Mouse (Mus musculus): ENCODE data around the gene Ciita. TPM values are rescaled to one million over a fixed set of nuclear protein-coding genes. Genes with fewer than 3 reads are reported as not detected.

Gene Ciita
- polyA plus RNA-seq, 1 experiment from 2014 or later = 0.18 TPM

DNA sequence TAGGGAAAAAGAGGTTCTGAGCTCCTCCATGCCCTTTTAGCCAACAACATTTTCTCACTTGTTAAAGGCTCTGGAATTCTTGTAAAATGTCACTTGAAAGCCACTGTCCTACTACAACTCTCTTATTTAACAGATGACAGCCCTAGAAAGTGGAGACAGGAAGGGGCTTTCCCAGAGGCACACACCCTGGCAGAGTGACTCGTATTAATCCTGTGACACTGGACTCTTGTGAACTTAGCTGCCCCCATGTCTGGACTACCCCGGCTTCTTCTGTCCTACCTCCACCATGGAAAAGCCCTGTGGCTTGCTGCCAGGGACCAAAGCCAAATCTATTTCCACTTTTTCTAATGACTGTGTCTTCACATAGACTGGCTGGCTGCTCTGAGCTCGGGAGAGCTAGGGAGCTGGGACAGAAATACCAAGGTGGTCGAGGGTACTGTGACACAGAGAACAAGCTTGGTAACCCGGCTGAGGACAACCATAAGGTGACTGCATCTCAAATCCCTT is 18.3 kb downstream of the Ciita start:
- H3K4me3 ChIP-seq (ENCODE audit: low read depth, low read length) = no peak overlapping the region
- no peak overlapping the region for H3K27ac ChIP-seq (ENCODE audit: low read length)
- WGBS (ENCODE audit: insufficient replicate concordance) = 42% methylated on average over 5 of the region's 5 CpGs

DNA sequence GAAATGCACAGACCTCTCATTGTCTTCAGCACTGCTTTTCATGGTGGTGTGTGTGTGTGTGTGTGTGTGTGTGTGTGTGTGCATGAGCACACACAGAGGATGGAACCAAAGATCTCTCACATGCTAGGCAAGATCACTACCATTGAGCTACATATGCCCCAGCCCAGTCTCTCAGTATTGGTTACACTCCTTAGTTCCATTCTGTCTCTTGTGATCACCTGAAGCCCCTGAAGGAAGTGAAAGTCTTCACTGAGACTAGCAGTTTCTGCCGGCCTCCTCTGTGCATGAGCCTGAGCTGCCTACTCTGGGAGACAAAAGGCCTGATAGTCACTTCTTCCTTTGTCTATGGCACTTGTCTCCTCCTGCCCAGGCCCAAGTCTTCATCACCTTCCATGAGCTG is 19.3 kb downstream of the Ciita start:
- no peaks in the 10 kb centered on the region for H3K9me3 ChIP-seq (replicated peaks; ENCODE audit: control insufficient read depth, low read length)
- H3K9ac ChIP-seq (ENCODE audit: low read depth, low read length) = no peak overlapping the region
- no peaks in the 10 kb centered on the region for H3K36me3 ChIP-seq (ENCODE audit: control insufficient read depth, insufficient read depth)
- H3K4me3 ChIP-seq (ENCODE audit: low read depth, low read length) = no peak overlapping the region
- no peaks in the 10 kb centered on the region for H3K4me1 ChIP-seq (ENCODE audit: control insufficient read depth, low read depth, low read length)
- H3K4me2 ChIP-seq (ENCODE audit: low read depth, low read length) = no peak overlapping the region
- no peaks in the 10 kb centered on the region; the same call in 1 of the 2 replicates for H3K27me3 ChIP-seq (ENCODE audit: control insufficient read depth, insufficient read depth, low read depth, low read length)
- no peak overlapping the region for H3K27ac ChIP-seq (ENCODE audit: low read length)
- no peak for ATAC-seq (ENCODE audit: low read depth)
- 52% methylated on average over 1 of the region's 1 CpGs for WGBS (ENCODE audit: insufficient replicate concordance)

More for the DNA sequence above, 18.3 kb downstream of the Ciita start:
- no peak for ATAC-seq (ENCODE audit: low read depth)
- no peak overlapping the region for H3K4me2 ChIP-seq (ENCODE audit: low read depth, low read length)
- H3K9ac ChIP-seq (ENCODE audit: low read depth, low read length) = no peak overlapping the region
- H3K27me3 ChIP-seq (ENCODE audit: control insufficient read depth, insufficient read depth, low read depth, low read length) = no peaks in the 10 kb centered on the region; the same call in 1 of the 2 replicates
- H3K4me1 ChIP-seq (ENCODE audit: control insufficient read depth, low read depth, low read length) = no peaks in the 10 kb centered on the region
- no peaks in the 10 kb centered on the region for H3K36me3 ChIP-seq (ENCODE audit: control insufficient read depth, insufficient read depth)
- H3K9me3 ChIP-seq (replicated peaks; ENCODE audit: control insufficient read depth, low read length) = no peaks in the 10 kb centered on the region

DNA sequence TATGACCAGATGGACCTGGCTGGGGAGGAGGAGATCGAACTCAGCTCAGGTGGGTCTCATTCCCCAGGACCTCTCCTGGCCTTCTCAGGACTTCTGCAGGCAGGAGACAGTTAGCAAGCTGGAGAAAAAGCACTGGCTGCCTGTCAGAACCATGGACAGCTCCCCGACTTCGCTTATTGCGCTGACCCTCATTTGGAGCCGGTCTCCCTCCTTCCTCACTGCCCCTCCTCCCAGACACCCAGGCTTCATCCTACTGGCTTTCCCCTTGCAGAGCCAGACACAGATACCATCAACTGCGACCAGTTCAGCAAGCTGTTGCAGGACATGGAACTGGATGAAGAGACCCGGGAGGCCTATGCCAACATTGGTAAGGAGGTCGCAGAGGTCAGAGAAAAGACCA is 22.0 kb downstream of the Ciita start:
- Histone ChIP-seq H3K27me3 (ENCODE audit: control insufficient read depth, insufficient read depth, low read depth, low read length) (no peaks in the 10 kb centered on the region; the same call in 1 of the 2 replicates), H3K9me3 (replicated peaks; ENCODE audit: control insufficient read depth, low read length) (no peaks in the 10 kb centered on the region), H3K9ac (ENCODE audit: low read depth, low read length) (no peak overlapping the region), H3K36me3 (ENCODE audit: control insufficient read depth, insufficient read depth) (no peaks in the 10 kb centered on the region), H3K27ac (ENCODE audit: low read length) (no peak overlapping the region), H3K4me3 (ENCODE audit: low read depth, low read length) (no peak overlapping the region), H3K4me2 (ENCODE audit: low read depth, low read length) (no peak overlapping the region), H3K4me1 (ENCODE audit: control insufficient read depth, low read depth, low read length) (no peaks in the 10 kb centered on the region)
- 8% methylated on average over 8 of the region's 8 CpGs for WGBS (ENCODE audit: insufficient replicate concordance)
- ATAC-seq (ENCODE audit: low read depth) = no peak

DNA sequence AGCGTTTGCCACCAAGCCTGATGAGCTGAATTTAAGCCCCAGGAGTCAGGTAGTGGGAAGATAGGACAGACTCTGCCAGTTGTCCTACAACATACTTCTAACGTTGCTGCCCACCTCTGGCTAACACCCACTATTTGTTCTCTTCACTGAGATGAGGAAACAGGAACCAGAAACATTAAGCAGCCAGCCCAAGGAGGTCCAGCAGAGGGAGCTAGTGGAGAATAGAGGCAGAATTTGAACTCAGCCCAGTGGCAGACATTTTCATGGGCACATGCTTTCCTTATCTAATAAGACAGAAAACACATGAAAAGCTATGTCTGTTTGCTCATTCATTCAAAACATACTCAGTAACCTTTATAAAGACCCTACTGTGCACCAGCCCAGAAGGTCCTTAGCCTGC is 23.2 kb downstream of the Ciita start:
- no peak overlapping the region for H3K4me2 ChIP-seq (ENCODE audit: low read depth, low read length)
- H3K9me3 ChIP-seq (replicated peaks; ENCODE audit: control insufficient read depth, low read length) = no peaks in the 10 kb centered on the region
- H3K4me1 ChIP-seq (ENCODE audit: control insufficient read depth, low read depth, low read length) = no peaks in the 10 kb centered on the region
- H3K36me3 ChIP-seq (ENCODE audit: control insufficient read depth, insufficient read depth) = no peaks in the 10 kb centered on the region
- no peak overlapping the region for H3K27ac ChIP-seq (ENCODE audit: low read length)
- WGBS (ENCODE audit: insufficient replicate concordance) = 44% methylated on average over 2 of the region's 2 CpGs
- no peak overlapping the region for H3K9ac ChIP-seq (ENCODE audit: low read depth, low read length)
- no peak for ATAC-seq (ENCODE audit: low read depth)
- no peaks in the 10 kb centered on the region; the same call in 1 of the 2 replicates for H3K27me3 ChIP-seq (ENCODE audit: control insufficient read depth, insufficient read depth, low read depth, low read length)
- no peak overlapping the region for H3K4me3 ChIP-seq (ENCODE audit: low read depth, low read length)

DNA sequence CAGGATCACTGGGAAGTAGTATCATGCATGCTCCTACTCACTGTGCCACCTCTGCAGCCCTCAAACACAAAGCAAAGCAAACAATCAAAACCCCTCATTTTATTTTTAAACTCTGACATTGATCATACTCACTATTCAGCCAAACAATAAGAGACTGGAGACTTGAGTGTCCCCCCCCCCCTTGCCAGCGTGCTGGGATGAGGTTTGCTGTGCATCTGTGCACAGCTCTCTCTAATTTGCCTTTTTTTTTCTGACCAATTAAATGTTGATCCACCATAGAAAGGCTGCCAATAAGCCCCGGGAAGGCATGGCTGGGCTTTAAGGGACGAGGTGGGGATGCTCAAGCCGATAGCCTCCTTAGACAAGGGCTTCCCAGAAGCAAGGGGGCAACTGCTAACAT is 27.6 kb downstream of the Ciita start:
- 46% methylated on average over 4 of the region's 4 CpGs for WGBS (ENCODE audit: insufficient replicate concordance)
- no peak overlapping the region for H3K4me3 ChIP-seq (ENCODE audit: low read depth, low read length)
- no peaks in the 10 kb centered on the region for H3K4me1 ChIP-seq (ENCODE audit: control insufficient read depth, low read depth, low read length)
- ATAC-seq (ENCODE audit: low read depth) = no peak
- H3K4me2 ChIP-seq (ENCODE audit: low read depth, low read length) = no peak overlapping the region
- no peak overlapping the region for H3K27ac ChIP-seq (ENCODE audit: low read length)
- no peaks in the 10 kb centered on the region for H3K36me3 ChIP-seq (ENCODE audit: control insufficient read depth, insufficient read depth)
- H3K9ac ChIP-seq (ENCODE audit: low read depth, low read length) = no peak overlapping the region
- H3K9me3 ChIP-seq (replicated peaks; ENCODE audit: control insufficient read depth, low read length) = no peaks in the 10 kb centered on the region
- no peaks in the 10 kb centered on the region for H3K27me3 ChIP-seq (ENCODE audit: control insufficient read depth, insufficient read depth, low read depth, low read length)

DNA sequence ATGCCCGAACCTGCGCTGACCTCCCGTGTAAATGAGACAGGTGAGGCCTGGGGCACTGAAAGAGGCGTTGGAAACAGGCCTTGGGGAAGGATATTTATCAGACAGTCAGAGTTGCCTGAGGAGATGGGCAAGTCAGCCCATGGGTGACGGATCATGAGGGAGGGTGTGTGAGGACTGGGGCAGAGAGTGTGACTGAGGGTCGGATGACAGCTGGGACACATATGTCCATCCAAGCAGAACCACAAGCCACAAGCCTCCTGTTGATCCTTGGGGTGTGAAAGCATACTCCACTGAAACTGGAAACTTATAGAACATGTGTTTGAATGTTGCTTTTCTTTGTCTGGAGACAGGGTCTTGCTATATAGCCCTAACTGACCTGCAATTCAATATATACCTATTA is 28.8 kb downstream of the Ciita start:
- H3K4me2 ChIP-seq (ENCODE audit: low read depth, low read length) = no peak overlapping the region
- no peak overlapping the region for H3K4me3 ChIP-seq (ENCODE audit: low read depth, low read length)
- WGBS (ENCODE audit: insufficient replicate concordance) = 34% methylated on average over 6 of the region's 6 CpGs
- H3K27ac ChIP-seq (ENCODE audit: low read length) = no peak overlapping the region
- H3K4me1 ChIP-seq (ENCODE audit: control insufficient read depth, low read depth, low read length) = no peaks in the 10 kb centered on the region
- H3K36me3 ChIP-seq (ENCODE audit: control insufficient read depth, insufficient read depth) = no peaks in the 10 kb centered on the region
- H3K9me3 ChIP-seq (replicated peaks; ENCODE audit: control insufficient read depth, low read length) = no peaks in the 10 kb centered on the region
- ATAC-seq (ENCODE audit: low read depth) = no peak
- H3K27me3 ChIP-seq (ENCODE audit: control insufficient read depth, insufficient read depth, low read depth, low read length) = no peaks in the 10 kb centered on the region
- H3K9ac ChIP-seq (ENCODE audit: low read depth, low read length) = no peak overlapping the region

DNA sequence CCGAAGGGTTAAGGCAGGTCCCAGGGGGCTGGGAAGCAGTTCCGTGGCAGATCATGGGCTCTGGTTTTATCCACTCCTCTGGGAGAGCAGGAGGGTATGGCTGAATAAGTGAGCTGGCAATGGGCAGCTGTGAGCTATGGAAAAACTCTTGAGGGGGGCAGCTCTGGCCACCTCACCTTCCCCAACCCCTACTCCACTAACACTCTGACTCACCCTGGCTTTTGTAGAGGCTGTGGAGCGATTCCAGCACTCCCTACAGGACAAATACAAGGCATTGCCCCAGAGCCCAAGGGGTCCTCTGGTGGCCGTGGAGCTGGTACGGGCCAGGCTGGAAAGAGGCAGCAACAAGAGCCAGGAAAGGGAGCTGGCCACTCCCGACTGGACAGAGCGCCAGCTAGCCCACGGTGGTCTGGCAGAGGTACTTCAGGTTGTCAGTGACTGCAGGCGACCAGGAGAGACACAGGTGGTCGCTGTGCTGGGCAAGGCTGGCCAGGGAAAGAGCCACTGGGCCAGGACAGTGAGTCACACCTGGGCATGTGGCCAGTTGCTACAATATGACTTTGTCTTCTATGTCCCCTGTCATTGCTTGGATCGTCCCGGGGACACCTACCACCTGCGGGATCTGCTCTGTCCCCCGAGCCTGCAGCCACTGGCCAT is 30.7 kb downstream of the Ciita start:
- WGBS (ENCODE audit: insufficient replicate concordance) = 47% methylated on average over 14 of the region's 14 CpGs
- Histone ChIP-seq H3K36me3 (ENCODE audit: control insufficient read depth, insufficient read depth) (no peaks in the 10 kb centered on the region), H3K4me1 (ENCODE audit: control insufficient read depth, low read depth, low read length) (no peaks in the 10 kb centered on the region)

DNA sequence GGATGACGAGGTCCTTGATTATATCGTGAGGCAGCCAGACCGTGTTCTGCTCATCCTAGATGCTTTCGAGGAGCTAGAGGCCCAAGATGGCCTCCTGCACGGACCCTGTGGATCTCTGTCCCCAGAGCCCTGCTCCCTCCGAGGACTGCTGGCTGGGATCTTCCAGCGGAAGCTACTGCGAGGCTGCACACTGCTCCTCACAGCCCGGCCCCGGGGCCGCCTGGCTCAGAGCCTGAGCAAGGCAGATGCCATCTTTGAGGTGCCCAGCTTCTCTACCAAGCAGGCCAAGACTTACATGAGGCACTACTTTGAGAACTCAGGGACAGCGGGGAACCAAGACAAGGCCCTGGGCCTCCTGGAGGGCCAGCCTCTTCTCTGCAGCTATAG is 31.3 kb downstream of the Ciita start:
- 68% methylated on average over 12 of the region's 12 CpGs for WGBS (ENCODE audit: insufficient replicate concordance)
- Histone ChIP-seq H3K9me3 (replicated peaks; ENCODE audit: control insufficient read depth, low read length) (no peaks in the 10 kb centered on the region), H3K4me2 (ENCODE audit: low read depth, low read length) (no peak overlapping the region), H3K4me3 (ENCODE audit: low read depth, low read length) (no peak overlapping the region), H3K4me1 (ENCODE audit: control insufficient read depth, low read depth, low read length) (no peaks in the 10 kb centered on the region), H3K27ac (ENCODE audit: low read length) (no peak overlapping the region), H3K36me3 (ENCODE audit: control insufficient read depth, insufficient read depth) (no peaks in the 10 kb centered on the region), H3K27me3 (ENCODE audit: control insufficient read depth, insufficient read depth, low read depth, low read length) (no peaks in the 10 kb centered on the region), H3K9ac (ENCODE audit: low read depth, low read length) (no peak overlapping the region)
- no peak for ATAC-seq (ENCODE audit: low read depth)

More for the DNA sequence above, 30.7 kb downstream of the Ciita start:
- Histone ChIP-seq H3K9me3 (replicated peaks; ENCODE audit: control insufficient read depth, low read length) (no peaks in the 10 kb centered on the region), H3K4me3 (ENCODE audit: low read depth, low read length) (no peak overlapping the region), H3K9ac (ENCODE audit: low read depth, low read length) (no peak overlapping the region), H3K27me3 (ENCODE audit: control insufficient read depth, insufficient read depth, low read depth, low read length) (no peaks in the 10 kb centered on the region), H3K4me2 (ENCODE audit: low read depth, low read length) (no peak overlapping the region), H3K27ac (ENCODE audit: low read length) (no peak overlapping the region)
- no peak for ATAC-seq (ENCODE audit: low read depth)

DNA sequence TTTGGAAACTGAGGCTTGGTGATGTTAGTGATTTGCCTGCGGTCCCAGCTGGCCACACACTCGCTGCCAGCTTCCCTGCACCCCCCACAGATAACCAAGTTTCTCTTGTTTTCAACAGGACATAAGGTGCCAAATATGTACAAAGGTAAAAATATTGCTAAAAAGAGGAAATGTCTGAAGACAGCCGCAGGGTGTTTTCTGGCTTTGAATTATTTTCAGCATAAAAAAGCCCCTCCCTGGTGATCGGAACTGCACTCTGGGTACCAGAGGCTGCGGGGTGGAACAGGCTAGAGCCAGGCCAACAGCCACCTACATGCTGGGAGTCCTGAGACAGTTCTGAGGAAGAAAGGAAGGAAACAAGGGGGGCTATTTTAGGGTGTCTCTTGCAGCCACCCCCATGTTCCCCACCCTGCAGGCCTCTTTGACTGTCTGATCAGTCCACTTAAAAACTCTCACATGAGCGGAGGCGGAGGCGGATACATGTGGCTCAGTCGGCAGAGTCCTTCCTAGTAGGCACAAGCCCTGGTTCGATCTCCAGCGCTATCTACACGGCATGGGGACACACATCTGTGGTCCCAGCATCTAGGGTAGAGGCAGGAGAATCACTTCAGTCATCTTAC is 36.2 kb downstream of the Ciita start:
- no peaks in the 10 kb centered on the region for H3K9me3 ChIP-seq (replicated peaks; ENCODE audit: control insufficient read depth, low read length)
- ATAC-seq (ENCODE audit: low read depth) = no peak
- no peak overlapping the region for H3K4me2 ChIP-seq (ENCODE audit: low read depth, low read length)
- H3K27ac ChIP-seq (ENCODE audit: low read length) = no peak overlapping the region
- no peaks in the 10 kb centered on the region for H3K27me3 ChIP-seq (ENCODE audit: control insufficient read depth, insufficient read depth, low read depth, low read length)
- H3K9ac ChIP-seq (ENCODE audit: low read depth, low read length) = no peak overlapping the region
- H3K36me3 ChIP-seq (ENCODE audit: control insufficient read depth, insufficient read depth) = no peaks in the 10 kb centered on the region
- no peak overlapping the region for H3K4me3 ChIP-seq (ENCODE audit: low read depth, low read length)
- WGBS (ENCODE audit: insufficient replicate concordance) = 60% methylated on average over 12 of the region's 12 CpGs
- H3K4me1 ChIP-seq (ENCODE audit: control insufficient read depth, low read depth, low read length) = no peaks in the 10 kb centered on the region
